Mouse (Mus musculus): Measurements from ENCODE around the gene Srf. TPM values are rescaled to one million over a fixed set of nuclear protein-coding genes. Genes with fewer than 3 reads are reported as not detected.
"Not testable (repeated sequence)": the region's sequence is repeated elsewhere in the genome, so short reads cannot be mapped to it uniquely, and the experiment has no call there.

Srf gene
- total RNA-seq, 2 experiments from 2014 or later, result 57.0 to 74.2 TPM

GRCm38 (mm10) chr17:46589635-46590314, 33.8 kb upstream of the Srf start:
- Histone ChIP-seq H3K27ac (no peak overlapping the region), H3K4me3 (no peak overlapping the region)
- TF ChIP-seq CTCF (IDR thresholded peaks at IDR 0.05), result peak; percentile 24
- DNase-seq (ENCODE audit: extremely low spot score in 1 of 2, low spot score in 2 of 2), result no peak
- intact Hi-C loops (cut with DNase I), result loop anchor here (2.0 kb wide), 1 partner anchor 65 kb away; no protein-coding TSS in a partner anchor

GRCm38 (mm10) chr17:46588913-46589312, 32.9 kb upstream of the Srf start:
- TF ChIP-seq CTCF (IDR thresholded peaks at IDR 0.05), result no peak
- intact Hi-C loops (cut with DNase I), result loop anchor here (2.0 kb wide), 1 partner anchor 64 kb away; no protein-coding TSS in a partner anchor
- DNase-seq (ENCODE audit: extremely low spot score in 1 of 2, low spot score in 2 of 2), result no peak
- Histone ChIP-seq H3K4me3 (no peak overlapping the region), H3K27ac (no peak overlapping the region; the same call in 1 of the 2 replicates)

GRCm38 (mm10) chr17:46588173-46588572, 32.2 kb upstream of the Srf start:
- H3K27ac ChIP-seq, result no peak overlapping the region
- no peak for DNase-seq (ENCODE audit: extremely low spot score in 1 of 2, low spot score in 2 of 2)
- no peak overlapping the region for H3K4me3 ChIP-seq
- intact Hi-C loops (cut with DNase I), result loop anchor here (2.0 kb wide), 1 partner anchor 63 kb away; no protein-coding TSS in a partner anchor
- no peak for TF ChIP-seq CTCF (IDR thresholded peaks at IDR 0.05)

- TF ChIP-seq CTCF (IDR thresholded peaks at IDR 0.05), result no peak
- Histone ChIP-seq H3K4me3 (no peak overlapping the region), H3K27ac (no peak overlapping the region)
- intact Hi-C loops (cut with DNase I), result no loop called here
- DNase-seq (ENCODE audit: extremely low spot score in 1 of 2, low spot score in 2 of 2), result no peak
Measured at GRCm38 (mm10) chr17:46586327-46586726, 30.4 kb upstream of the Srf start.

GRCm38 (mm10) chr17:46578650-46579049, 22.7 kb upstream of the Srf start:
- TF ChIP-seq CTCF (IDR thresholded peaks at IDR 0.05), result no peak; the same call in 1 of the 2 replicates
- no peak for DNase-seq (ENCODE audit: extremely low spot score in 1 of 2, low spot score in 2 of 2)
- intact Hi-C loops (cut with DNase I), result no loop called here
- Histone ChIP-seq H3K4me3 (no peak overlapping the region), H3K27ac (no peak overlapping the region)

GRCm38 (mm10) chr17:46576070-46576469, 20.1 kb upstream of the Srf start:
- Histone ChIP-seq H3K4me3 (no peak overlapping the region), H3K27ac (no peak overlapping the region)
- no peak for DNase-seq (ENCODE audit: extremely low spot score in 1 of 2, low spot score in 2 of 2)
- peak; percentile 53 for TF ChIP-seq CTCF (IDR thresholded peaks at IDR 0.05)
- intact Hi-C loops (cut with DNase I), result no loop called here

GRCm38 (mm10) chr17:46574535-46574934, 18.6 kb upstream of the Srf start:
- Histone ChIP-seq H3K4me3 (no peak overlapping the region), H3K27ac (no peak overlapping the region)
- no peak for TF ChIP-seq CTCF (IDR thresholded peaks at IDR 0.05)
- intact Hi-C loops (cut with DNase I), result no loop called here
- no peak for DNase-seq (ENCODE audit: extremely low spot score in 1 of 2, low spot score in 2 of 2)

- no peak for DNase-seq (ENCODE audit: extremely low spot score in 1 of 2, low spot score in 2 of 2)
Measured at GRCm38 (mm10) chr17:46571005-46571404, 15.0 kb upstream of the Srf start.

GRCm38 (mm10) chr17:46559146-46559545, 3.2 kb upstream of the Srf start:
- intact Hi-C loops (cut with DNase I), result loop anchor here (10.0 kb wide), 1 partner anchor 86 kb away; the partner anchor contains the start of genes Klc4 and Mrpl2
- Histone ChIP-seq H3K27ac (no peak overlapping the region), H3K4me3 (no peak overlapping the region)
- no peak for TF ChIP-seq CTCF (IDR thresholded peaks at IDR 0.05)
- no peak for DNase-seq (ENCODE audit: extremely low spot score in 1 of 2, low spot score in 2 of 2)

More at GRCm38 (mm10) chr17:46571005-46571404, 15.0 kb upstream of the Srf start:
- intact Hi-C loops (cut with DNase I), result no loop called here
- H3K4me3 ChIP-seq, result no peak overlapping the region
- H3K27ac ChIP-seq, result no peak overlapping the region
- TF ChIP-seq CTCF (IDR thresholded peaks at IDR 0.05), result no peak

GRCm38 (mm10) chr17:46558151-46558550, 2.2 kb upstream of the Srf start:
- Histone ChIP-seq H3K27ac (no peak overlapping the region), H3K4me3 (no peak overlapping the region)
- TF ChIP-seq CTCF (IDR thresholded peaks at IDR 0.05), result no peak
- DNase-seq (ENCODE audit: extremely low spot score in 1 of 2, low spot score in 2 of 2), result no peak
- intact Hi-C loops (cut with DNase I), result loop anchor here (10.0 kb wide), 1 partner anchor 87 kb away; the partner anchor contains the start of genes Klc4 and Mrpl2

- H3K4me3 ChIP-seq; DNase-seq (ENCODE audit: extremely low spot score in 1 of 2, low spot score in 2 of 2); H3K27ac ChIP-seq: not testable (repeated sequence)
- intact Hi-C loops (cut with DNase I), result loop anchor here (10.0 kb wide), 1 partner anchor 87 kb away; the partner anchor contains the start of genes Klc4 and Mrpl2
Measured at GRCm38 (mm10) chr17:46557321-46557720, 1.3 kb upstream of the Srf start.

GRCm38 (mm10) chr17:46556584-46556945, 590 bp upstream of the Srf start:
- TF ChIP-seq CTCF (IDR thresholded peaks at IDR 0.05), result no peak
- H3K27ac ChIP-seq, result peak overlapping the region; percentile 70
- intact Hi-C loops (cut with DNase I), result loop anchor here (10.0 kb wide), 1 partner anchor 88 kb away; the partner anchor contains the start of genes Klc4 and Mrpl2
- peak overlapping the region; percentile 91 for H3K4me3 ChIP-seq
- peak in 1 of 2 experiments; percentile 23 for DNase-seq (ENCODE audit: extremely low spot score in 1 of 2, low spot score in 2 of 2)
